ENCODE assay signal across 27 mouse cellular contexts in the genomic region with DNA sequence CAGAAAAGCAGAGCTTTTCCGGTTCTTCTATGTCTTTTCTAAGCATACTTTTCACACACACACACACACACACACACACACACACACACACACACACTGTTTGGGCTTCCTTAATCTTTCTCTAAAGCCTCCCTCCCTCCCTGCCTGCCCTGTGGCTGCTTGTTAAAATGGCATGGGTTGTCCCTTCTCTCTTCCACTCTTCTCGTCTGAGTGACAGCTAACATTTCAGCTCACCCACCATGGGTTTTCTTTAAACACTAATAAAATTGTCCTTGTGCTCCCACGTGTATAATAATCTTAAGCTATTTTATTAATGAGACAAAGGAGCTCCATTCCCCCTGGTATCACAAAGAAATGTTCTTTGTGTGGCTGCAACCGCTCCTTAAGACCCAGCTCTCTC. TPM values are rescaled to one million over a fixed set of nuclear protein-coding genes. Genes with fewer than 3 reads are reported as not detected.
DNase-seq lines count a peak whose midpoint lies in the region; ATAC-seq and TF ChIP-seq lines count a peak whose summit lies in the region.
"Had no signal": no experiment of that assay in that cellular context is flagged by ENCODE, and none has a peak within 500 bp of the region (broad histone marks: within the 10 kb centered on the region; RNA-seq: fewer than 3 reads in every experiment).

No protein-coding gene starts in this region.

- no peak for TF ChIP-seq CTCF in forebrain, postnatal 0 days (IDR thresholded peaks at IDR 0.05; ENCODE audit: low read depth)

- no peak overlapping the region for H3K27ac ChIP-seq in midbrain, embryonic 13.5 days
- no peak overlapping the region for H3K27ac ChIP-seq in midbrain, embryonic 16.5 days (ENCODE audit: low read length)
- H3K27ac ChIP-seq in embryonic facial prominence, embryonic 14.5 days (replicated peaks; ENCODE audit: low read depth, low read length) = no peak overlapping the region
- H3K27ac ChIP-seq in forebrain, postnatal 0 days (ENCODE audit: low read depth, low read length) = no peak overlapping the region
- H3K27ac ChIP-seq: hindbrain, embryonic 12.5 days; left cerebral cortex, adult 2 months; limb, embryonic 10.5 days; stomach, embryonic 15.5 days had no signal

- peak; percentile 46; the same call in 1 of the 2 replicates for ATAC-seq in midbrain, embryonic 13.5 days
- no peak for ATAC-seq in midbrain, embryonic 16.5 days
- ATAC-seq in embryonic facial prominence, embryonic 14.5 days (ENCODE audit: low read depth) = peak; percentile 72; the same call in 1 of the 2 replicates
- ATAC-seq in forebrain, postnatal 0 days = peak; percentile 38; the same call in 1 of the 2 replicates

- H3K27me3 ChIP-seq in midbrain, embryonic 13.5 days = no peaks in the 10 kb centered on the region
- no peaks in the 10 kb centered on the region for H3K27me3 ChIP-seq in midbrain, embryonic 16.5 days (ENCODE audit: control insufficient read depth, insufficient read depth, low read depth, low read length)
- no peaks in the 10 kb centered on the region for H3K27me3 ChIP-seq in embryonic facial prominence, embryonic 14.5 days (replicated peaks; ENCODE audit: control insufficient read depth, insufficient read depth, low read length)
- H3K27me3 ChIP-seq in forebrain, postnatal 0 days (ENCODE audit: insufficient read depth, low read length) = no peaks in the 10 kb centered on the region
- H3K27me3 ChIP-seq: hindbrain, embryonic 12.5 days; stomach, embryonic 15.5 days had no signal

- no peak overlapping the region for H3K4me3 ChIP-seq in midbrain, embryonic 13.5 days (replicated peaks)
- H3K4me3 ChIP-seq in midbrain, embryonic 16.5 days (ENCODE audit: low read depth, low read length) = no peak overlapping the region
- no peak overlapping the region for H3K4me3 ChIP-seq in embryonic facial prominence, embryonic 14.5 days (ENCODE audit: low read depth, low read length)
- no peak overlapping the region for H3K4me3 ChIP-seq in forebrain, postnatal 0 days (ENCODE audit: low read depth, low read length)
- H3K4me3 ChIP-seq: hindbrain, embryonic 12.5 days; left cerebral cortex, adult 2 months; limb, embryonic 10.5 days; stomach, embryonic 15.5 days had no signal

- no peak overlapping the region for H3K9ac ChIP-seq in midbrain, embryonic 13.5 days (replicated peaks)
- H3K9ac ChIP-seq in midbrain, embryonic 16.5 days (ENCODE audit: low read depth, low read length) = no peak overlapping the region
- H3K9ac ChIP-seq in embryonic facial prominence, embryonic 14.5 days (ENCODE audit: low read depth, low read length) = no peak overlapping the region
- no peak overlapping the region for H3K9ac ChIP-seq in forebrain, postnatal 0 days
- H3K9ac ChIP-seq: hindbrain, embryonic 12.5 days; stomach, embryonic 15.5 days had no signal

- H3K9me3 ChIP-seq in midbrain, embryonic 13.5 days = no peaks in the 10 kb centered on the region
- H3K9me3 ChIP-seq in midbrain, embryonic 16.5 days (replicated peaks; ENCODE audit: control insufficient read depth, low read length, poor library complexity, severe bottlenecking) = no peaks in the 10 kb centered on the region
- H3K9me3 ChIP-seq in embryonic facial prominence, embryonic 14.5 days (ENCODE audit: control insufficient read depth, low read length) = no peaks in the 10 kb centered on the region
- H3K9me3 ChIP-seq in forebrain, postnatal 0 days (ENCODE audit: low read length) = no peaks in the 10 kb centered on the region
- H3K9me3 ChIP-seq: hindbrain, embryonic 12.5 days; limb, embryonic 10.5 days; stomach, embryonic 15.5 days had no signal

- H3K4me1 ChIP-seq in midbrain, embryonic 13.5 days (replicated peaks) = peaks cover 3% of the 10 kb centered on the region; the same call in 1 of the 2 replicates
- H3K4me1 ChIP-seq in midbrain, embryonic 16.5 days (ENCODE audit: control insufficient read depth, insufficient read depth, low read length) = 0 out of 2 replicates have a peak, but pooled peaks cover 4% of the 10 kb centered on the region
- H3K4me1 ChIP-seq in embryonic facial prominence, embryonic 14.5 days (ENCODE audit: control insufficient read depth, insufficient read depth, low read length) = no peaks in the 10 kb centered on the region
- H3K4me1 ChIP-seq in forebrain, postnatal 0 days (ENCODE audit: insufficient read depth) = no peaks in the 10 kb centered on the region
- H3K4me1 ChIP-seq: stomach, embryonic 15.5 days had no signal

- no peak overlapping the region for H3K4me2 ChIP-seq in midbrain, embryonic 13.5 days (replicated peaks)
- no peak overlapping the region for H3K4me2 ChIP-seq in midbrain, embryonic 16.5 days (ENCODE audit: low read length)
- no peak overlapping the region for H3K4me2 ChIP-seq in embryonic facial prominence, embryonic 14.5 days (ENCODE audit: low read depth, low read length)
- H3K4me2 ChIP-seq in forebrain, postnatal 0 days (ENCODE audit: low read depth) = no peak overlapping the region
- H3K4me2 ChIP-seq: hindbrain, embryonic 12.5 days; liver, embryonic 11.5 days; stomach, embryonic 15.5 days had no signal

- H3K36me3 ChIP-seq in midbrain, embryonic 13.5 days = no peaks in the 10 kb centered on the region
- H3K36me3 ChIP-seq in midbrain, embryonic 16.5 days (ENCODE audit: control insufficient read depth, insufficient read depth, low read length) = no peaks in the 10 kb centered on the region
- H3K36me3 ChIP-seq in embryonic facial prominence, embryonic 14.5 days (ENCODE audit: control insufficient read depth, insufficient read depth, low read length) = no peaks in the 10 kb centered on the region
- H3K36me3 ChIP-seq in forebrain, postnatal 0 days (ENCODE audit: insufficient read depth) = no peaks in the 10 kb centered on the region
- H3K36me3 ChIP-seq: hindbrain, embryonic 12.5 days; limb, embryonic 10.5 days; stomach, embryonic 15.5 days had no signal

- WGBS in midbrain, embryonic 13.5 days = 19% methylated on average over 4 of the region's 4 CpGs
- WGBS in midbrain, embryonic 16.5 days = 13% methylated on average over 4 of the region's 4 CpGs
- 46% methylated on average over 4 of the region's 4 CpGs for WGBS in embryonic facial prominence, embryonic 14.5 days
- 8% methylated on average over 4 of the region's 4 CpGs for WGBS in forebrain, postnatal 0 days

- DNase-seq in embryonic facial prominence, embryonic 14.5 days (ENCODE audit: low spot score) = peak; percentile 34
- no peak for DNase-seq in forebrain, postnatal 0 days
- DNase-seq in adrenal gland, adult 2 months = no peak
- DNase-seq in urinary bladder, adult 2 months (ENCODE audit: low spot score) = no peak
- no peak for DNase-seq in thymus, postnatal 25 days
- DNase-seq in layer of hippocampus, adult 18-20 months (ENCODE audit: low spot score in 2 of 2) = no peak
- DNase-seq: adrenal gland, postnatal 10 days; cerebellum, adult 18-20 months; gastrocnemius, postnatal 10 days; spleen, adult 18-20 months; thymus, adult 2 months had no signal

RNA-seq across cellular contexts. Expression of gene Msgn1, which starts 10.7 kb away (rescaled TPM):
- not detected in 2 replicates for polyA plus RNA-seq in midbrain, embryonic 13.5 days (2015; fragmentation: Nextera tagmentation; extraction: Ambion mirVana)
- polyA plus RNA-seq in midbrain, embryonic 16.5 days (2015; fragmentation: Nextera tagmentation; extraction: Ambion mirVana) = not detected in 2 replicates
- 0.37 TPM in 1 of 2 replicates, not detected in the other for polyA plus RNA-seq in embryonic facial prominence, embryonic 14.5 days (2014; fragmentation: Nextera tagmentation; extraction: Ambion mirVana)
- not detected in 2 replicates for total RNA-seq in forebrain, postnatal 0 days (2014; rRNA removed)
- not detected in 2 replicates for polyA plus RNA-seq in forebrain, postnatal 0 days (2015; fragmentation: Nextera tagmentation; extraction: Ambion mirVana)
- total RNA-seq in adrenal gland, adult 2 months (2021) = not detected
- polyA plus RNA-seq in adrenal gland, adult 2 months (2012; rRNA removed) = not detected in 2 replicates
- polyA plus RNA-seq in urinary bladder, adult 2 months (2012; rRNA removed) = not detected in 2 replicates
- total RNA-seq in layer of hippocampus, adult 18-20 months (2021) = not detected
- total RNA-seq: adrenal gland, postnatal 10 days; common myeloid progenitor, adult 5-6 weeks; gastrocnemius, postnatal 10 days; heart, adult 8-10 months; left cerebral cortex, adult 2 months had no signal
- polyA plus RNA-seq: C2C12; frontal cortex, adult 2 months; heart, postnatal 0 days; hindbrain, embryonic 12.5 days; intestine, embryonic 14.5 days; kidney, embryonic 14.5 days; large intestine, adult 2 months; limb, embryonic 10.5 days; liver, embryonic 11.5 days; lung, embryonic 16.5 days; stomach, embryonic 15.5 days had no signal

RNA-seq across cellular contexts. Expression of gene Kcns3, which starts 47.2 kb away (rescaled TPM):
- 0.22 and 0.46 TPM in 2 replicates for polyA plus RNA-seq in midbrain, embryonic 13.5 days (2015; fragmentation: Nextera tagmentation; extraction: Ambion mirVana)
- 0.26 and 0.33 TPM in 2 replicates for polyA plus RNA-seq in midbrain, embryonic 16.5 days (2015; fragmentation: Nextera tagmentation; extraction: Ambion mirVana)
- 4.3 and 4.6 TPM in 2 replicates for polyA plus RNA-seq in embryonic facial prominence, embryonic 14.5 days (2014; fragmentation: Nextera tagmentation; extraction: Ambion mirVana)
- total RNA-seq in forebrain, postnatal 0 days (2014; rRNA removed) = 2.7 and 3.9 TPM in 2 replicates
- polyA plus RNA-seq in forebrain, postnatal 0 days (2015; fragmentation: Nextera tagmentation; extraction: Ambion mirVana) = 1.2 TPM in 2 replicates
- 1 to 10 TPM; 3.0 to 6.7 TPM for total RNA-seq in adrenal gland, adult 2 months (2021)
- polyA plus RNA-seq in adrenal gland, adult 2 months (2012; rRNA removed) = 1.5 and 1.6 TPM in 2 replicates
- 2.9 and 3.0 TPM in 2 replicates for polyA plus RNA-seq in urinary bladder, adult 2 months (2012; rRNA removed)
- total RNA-seq in layer of hippocampus, adult 18-20 months (2021) = 10 to 100 TPM; 13.5 to 13.8 TPM
- total RNA-seq: common myeloid progenitor, adult 5-6 weeks had no signal
- polyA plus RNA-seq: C2C12 had no signal
